Mouse (Mus musculus) gonadal fat pad, adult 2 months (tissue): ENCODE data around the gene Supt16. TPM values are rescaled to one million over a fixed set of nuclear protein-coding genes. Genes with fewer than 3 reads are reported as not detected.

Experiments
- DNase-seq: peaks from one replicate; pipeline ENCODE4 v3.0.0-alpha.2; 2012; ENCODE audit warnings: low read depth
- polyA plus RNA-seq: library from polyadenylated mRNA; depleted of rRNA; stranded (reverse); fragments of >200 nt; gene quantifications from 2 replicates; pipeline ENCODE4 v1.2.3, GENCODE M21; 2012; rRNA removed

The Supt16 gene
- polyA plus RNA-seq = 9.6 and 13.1 TPM in 2 replicates

GRCm38 (mm10) chr14:52197156-52197878 is at the start of gene Supt16:
Supt16 (minus strand) TSS chr14:52197416.
- DNase-seq = no peak

GRCm38 (mm10) chr14:52246129-52246528 is 48.9 kb upstream of the Supt16 start:
- DNase-seq = no peak

- DNase-seq = no peak
Measured at GRCm38 (mm10) chr14:52244690-52245042, 47.5 kb upstream of the Supt16 start.

GRCm38 (mm10) chr14:52244041-52244689 is 46.9 kb upstream of the Supt16 start:
- peak; percentile 93 for DNase-seq

GRCm38 (mm10) chr14:52236216-52236615 is 39.0 kb upstream of the Supt16 start:
- no peak for DNase-seq

GRCm38 (mm10) chr14:52235165-52235564 is 37.9 kb upstream of the Supt16 start:
- DNase-seq = no peak

- DNase-seq = no peak
Measured at GRCm38 (mm10) chr14:52232249-52232648, 35.0 kb upstream of the Supt16 start.

GRCm38 (mm10) chr14:52225972-52226371 is 28.8 kb upstream of the Supt16 start:
- no peak for DNase-seq

GRCm38 (mm10) chr14:52217261-52217660 is 20.0 kb upstream of the Supt16 start:
- no peak for DNase-seq

GRCm38 (mm10) chr14:52199412-52199811 is 2.2 kb upstream of the Supt16 start:
- no peak for DNase-seq

- no peak for DNase-seq
Measured at GRCm38 (mm10) chr14:52198141-52198540, 925 bp upstream of the Supt16 start.

- DNase-seq = no peak
Measured at GRCm38 (mm10) chr14:52196230-52197155, 723 bp downstream of the Supt16 start.

- no peak for DNase-seq
Measured at GRCm38 (mm10) chr14:52195691-52196090, 1.5 kb downstream of the Supt16 start.

GRCm38 (mm10) chr14:52190740-52191359 is 6.4 kb downstream of the Supt16 start:
- no peak for DNase-seq

- DNase-seq = no peak
Measured at GRCm38 (mm10) chr14:52189519-52189918, 7.7 kb downstream of the Supt16 start.

- DNase-seq = no peak
Measured at GRCm38 (mm10) chr14:52188788-52189187, 8.4 kb downstream of the Supt16 start.

- no peak for DNase-seq
Measured at GRCm38 (mm10) chr14:52166571-52166970, 30.6 kb downstream of the Supt16 start.

GRCm38 (mm10) chr14:52160911-52161310 is 36.3 kb downstream of the Supt16 start:
- no peak for DNase-seq

GRCm38 (mm10) chr14:52155008-52155407 is 42.2 kb downstream of the Supt16 start:
- no peak for DNase-seq

- no peak for DNase-seq
Measured at GRCm38 (mm10) chr14:52152613-52153012, 44.6 kb downstream of the Supt16 start.

- no peak for DNase-seq
Measured at GRCm38 (mm10) chr14:52152179-52152578, 45.0 kb downstream of the Supt16 start.

- no peak for DNase-seq
Measured at GRCm38 (mm10) chr14:52149888-52150287, 47.3 kb downstream of the Supt16 start.
